Mouse (Mus musculus) liver, embryonic 12.5 days (tissue): ENCODE data around the gene Efcab8. TPM values are rescaled to one million over a fixed set of nuclear protein-coding genes. Genes with fewer than 3 reads are reported as not detected.
"Not testable (repeated sequence)": the region's sequence is repeated elsewhere in the genome, so short reads cannot be mapped to it uniquely, and the experiment has no call there.

Experiments used
- ATAC-seq: fragments of 200-750 bp; cut with Nextera tagmentation; 2 replicates; pipeline ENCODE4 v1.8.0; 2017; ENCODE audit warnings: moderate number of reproducible peaks, mild to moderate bottlenecking, moderate library complexity
- H3K27ac ChIP-seq: fragments of 300-500 bp; sonication (generic); 2 replicates; pipeline ENCODE4 v1.5.1; 2016; ENCODE audit warnings: mild to moderate bottlenecking
- H3K27me3 ChIP-seq: fragments of 300-500 bp; sonication (generic); replicated peaks from 2 replicates; pipeline ENCODE4 v1.6.1; 2016; ENCODE audit warnings: mild to moderate bottlenecking, moderate library complexity
- H3K36me3 ChIP-seq: fragments of 300-500 bp; sonication (generic); 2 replicates; pipeline ENCODE4 v1.6.1; 2016; ENCODE audit warnings: mild to moderate bottlenecking, moderate library complexity
- H3K4me1 ChIP-seq: fragments of 300-500 bp; sonication (generic); 2 replicates; pipeline ENCODE4 v1.6.1; 2016
- H3K4me2 ChIP-seq: fragments of 300-500 bp; sonication (generic); 2 replicates; pipeline ENCODE4 v1.6.1; 2016; ENCODE audit warnings: mild to moderate bottlenecking, moderate library complexity
- H3K4me3 ChIP-seq: fragments of 300-500 bp; sonication (generic); 2 replicates; pipeline ENCODE4 v1.5.1; 2016; ENCODE audit warnings: mild to moderate bottlenecking, moderate library complexity
- H3K9ac ChIP-seq: fragments of 300-500 bp; sonication (generic); 2 replicates; pipeline ENCODE4 v1.6.1; 2016; ENCODE audit warnings: mild to moderate bottlenecking, moderate library complexity
- H3K9me3 ChIP-seq: fragments of 300-500 bp; sonication (generic); replicated peaks from 2 replicates; pipeline ENCODE4 v1.6.1; 2016; ENCODE audit warnings: mild to moderate bottlenecking, moderate library complexity
- WGBS: fragments of 180-500 bp; shearing (Covaris S2); methylation state at CpG from one replicate; pipeline ENCODE4 v1.1.7; 2016; ENCODE audit not compliant: insufficient replicate concordance; 5-methylcytosine and 5-hydroxymethylcytosine counted together
- polyA plus RNA-seq: library from polyadenylated mRNA; unstranded; fragments of >200 nt; fragmentation: Nextera tagmentation; extraction: Ambion mirVana; gene quantifications from 2 replicates; pipeline ENCODE4 v1.2.1, GENCODE M21; 2016

Efcab8 gene
- polyA plus RNA-seq, 1 experiment from 2014 or later, result 0.10 TPM

GRCm38 (mm10) chr2:153778638-153779362 is 931 bp upstream of the Efcab8 start:
- peak; percentile 89 for ATAC-seq
- peaks cover 46% of the 10 kb centered on the region for H3K4me1 ChIP-seq
- H3K4me3 ChIP-seq, result peak overlapping the region; percentile 58
- H3K9me3 ChIP-seq, result no peaks in the 10 kb centered on the region
- H3K36me3 ChIP-seq, result peaks cover 6% of the 10 kb centered on the region; the same call in 1 of the 2 replicates
- peak overlapping the region; percentile 74 for H3K27ac ChIP-seq
- no peaks in the 10 kb centered on the region for H3K27me3 ChIP-seq
- peak overlapping the region; percentile 94 for H3K4me2 ChIP-seq
- H3K9ac ChIP-seq, result peak overlapping the region; percentile 68
- 11% methylated on average over 24 of the region's 24 CpGs for WGBS

- Histone ChIP-seq H3K27ac (no peak overlapping the region), H3K4me3 (no peak overlapping the region), H3K9ac (no peak overlapping the region), H3K4me1 (peaks cover 46% of the 10 kb centered on the region), H3K4me2 (peak overlapping the region; percentile 24), H3K9me3 (no peaks in the 10 kb centered on the region), H3K27me3 (no peaks in the 10 kb centered on the region), H3K36me3 (no peaks in the 10 kb centered on the region)
- WGBS, result 55% methylated on average over 4 of the region's 4 CpGs
- peak; percentile 58 for ATAC-seq
Measured at GRCm38 (mm10) chr2:153781181-153781580, 1.4 kb downstream of the Efcab8 start.

GRCm38 (mm10) chr2:153784668-153785067 is 4.9 kb downstream of the Efcab8 start:
- Histone ChIP-seq H3K9me3 (no peaks in the 10 kb centered on the region), H3K4me1 (peaks cover 31% of the 10 kb centered on the region), H3K4me2 (no peak overlapping the region), H3K27ac (no peak overlapping the region), H3K27me3 (no peaks in the 10 kb centered on the region), H3K4me3 (no peak overlapping the region), H3K9ac (no peak overlapping the region), H3K36me3 (no peaks in the 10 kb centered on the region)
- no peak for ATAC-seq
- WGBS, result 83% methylated on average over 2 of the region's 2 CpGs

- Histone ChIP-seq H3K4me2 (no peak overlapping the region), H3K4me1 (no peaks in the 10 kb centered on the region), H3K9me3 (no peaks in the 10 kb centered on the region), H3K27ac (no peak overlapping the region), H3K4me3 (no peak overlapping the region), H3K27me3 (no peaks in the 10 kb centered on the region), H3K9ac (no peak overlapping the region), H3K36me3 (no peaks in the 10 kb centered on the region)
- no peak for ATAC-seq
Measured at GRCm38 (mm10) chr2:153793366-153793765, 13.6 kb downstream of the Efcab8 start.

GRCm38 (mm10) chr2:153795090-153795489 is 15.4 kb downstream of the Efcab8 start:
- no peak overlapping the region for H3K4me3 ChIP-seq
- no peaks in the 10 kb centered on the region for H3K9me3 ChIP-seq
- WGBS, result 43% methylated on average over 5 of the region's 5 CpGs
- H3K4me2 ChIP-seq, result no peak overlapping the region
- ATAC-seq, result peak; percentile 60; the same call in 1 of the 2 replicates
- no peak overlapping the region for H3K9ac ChIP-seq
- no peaks in the 10 kb centered on the region for H3K36me3 ChIP-seq
- H3K27ac ChIP-seq, result no peak overlapping the region
- H3K27me3 ChIP-seq, result no peaks in the 10 kb centered on the region
- no peaks in the 10 kb centered on the region for H3K4me1 ChIP-seq

- H3K4me2 ChIP-seq, ATAC-seq, H3K9ac ChIP-seq, H3K27me3 ChIP-seq, H3K4me1 ChIP-seq, H3K27ac ChIP-seq, H3K4me3 ChIP-seq, H3K36me3 ChIP-seq, H3K9me3 ChIP-seq: not testable (repeated sequence)
Measured at GRCm38 (mm10) chr2:153807464-153807863, 27.7 kb downstream of the Efcab8 start.

- Histone ChIP-seq H3K4me2 (no peak overlapping the region), H3K27me3 (0 out of 2 replicates have a peak, but pooled peaks cover 2% of the 10 kb centered on the region), H3K4me3 (no peak overlapping the region), H3K9ac (no peak overlapping the region), H3K27ac (no peak overlapping the region), H3K36me3 (no peaks in the 10 kb centered on the region), H3K4me1 (no peaks in the 10 kb centered on the region), H3K9me3 (no peaks in the 10 kb centered on the region)
- WGBS, result 75% methylated on average over 8 of the region's 8 CpGs
- ATAC-seq, result no peak
Measured at GRCm38 (mm10) chr2:153808146-153808545, 28.4 kb downstream of the Efcab8 start.

- Histone ChIP-seq H3K9me3 (no peaks in the 10 kb centered on the region), H3K4me2 (no peak overlapping the region)
Measured at GRCm38 (mm10) chr2:153808841-153809240, 29.1 kb downstream of the Efcab8 start.

GRCm38 (mm10) chr2:153809921-153810320 is 30.2 kb downstream of the Efcab8 start:
- Histone ChIP-seq H3K4me1 (no peaks in the 10 kb centered on the region), H3K27me3 (0 out of 2 replicates have a peak, but pooled peaks cover 2% of the 10 kb centered on the region), H3K4me2 (no peak overlapping the region), H3K36me3 (no peaks in the 10 kb centered on the region), H3K27ac (no peak overlapping the region), H3K4me3 (no peak overlapping the region), H3K9me3 (no peaks in the 10 kb centered on the region), H3K9ac (no peak overlapping the region)
- WGBS, result 49% methylated on average over 3 of the region's 3 CpGs
- ATAC-seq, result no peak

More at GRCm38 (mm10) chr2:153808841-153809240, 29.1 kb downstream of the Efcab8 start:
- Histone ChIP-seq H3K4me3 (no peak overlapping the region), H3K36me3 (no peaks in the 10 kb centered on the region), H3K9ac (no peak overlapping the region), H3K27ac (no peak overlapping the region), H3K4me1 (no peaks in the 10 kb centered on the region), H3K27me3 (0 out of 2 replicates have a peak, but pooled peaks cover 2% of the 10 kb centered on the region)
- WGBS, result 60% methylated on average over 6 of the region's 6 CpGs
- no peak for ATAC-seq

- H3K36me3 ChIP-seq, result no peaks in the 10 kb centered on the region
- peaks cover 11% of the 10 kb centered on the region for H3K27me3 ChIP-seq
- H3K4me1 ChIP-seq, result 0 out of 2 replicates have a peak, but pooled peaks cover 6% of the 10 kb centered on the region
- 49% methylated on average over 2 of the region's 2 CpGs for WGBS
- no peak overlapping the region for H3K4me3 ChIP-seq
- no peak for ATAC-seq
- no peak overlapping the region for H3K9ac ChIP-seq
- H3K27ac ChIP-seq, result no peak overlapping the region
- no peak overlapping the region for H3K4me2 ChIP-seq
- H3K9me3 ChIP-seq, result no peaks in the 10 kb centered on the region
Measured at GRCm38 (mm10) chr2:153822005-153822543, 42.3 kb downstream of the Efcab8 start.

- Histone ChIP-seq H3K4me2 (no peak overlapping the region), H3K9ac (no peak overlapping the region), H3K27ac (no peak overlapping the region), H3K36me3 (no peaks in the 10 kb centered on the region), H3K27me3 (peaks cover 17% of the 10 kb centered on the region), H3K9me3 (no peaks in the 10 kb centered on the region), H3K4me3 (no peak overlapping the region), H3K4me1 (0 out of 2 replicates have a peak, but pooled peaks cover 6% of the 10 kb centered on the region)
- WGBS, result 74% methylated on average over 6 of the region's 6 CpGs
- ATAC-seq, result no peak
Measured at GRCm38 (mm10) chr2:153824593-153824992, 44.9 kb downstream of the Efcab8 start.

GRCm38 (mm10) chr2:153825900-153826299 is 46.2 kb downstream of the Efcab8 start:
- not testable (repeated sequence) for H3K9ac ChIP-seq, H3K36me3 ChIP-seq, H3K4me2 ChIP-seq, H3K4me3 ChIP-seq, H3K4me1 ChIP-seq, ATAC-seq, H3K27ac ChIP-seq, H3K9me3 ChIP-seq
- 47% methylated on average over 32 of the region's 32 CpGs for WGBS
- H3K27me3 ChIP-seq, result peaks cover 17% of the 10 kb centered on the region
